Comparison of ENCODE assay signal across 29 mouse cellular contexts in genomic region chr2:168286987-168287386, GRCm38 (mm10). TPM values are rescaled to one million over a fixed set of nuclear protein-coding genes. Genes with fewer than 3 reads are reported as not detected.
DNase-seq lines count a peak whose midpoint lies in the region; ATAC-seq lines count a peak whose summit lies in the region.
"Had no signal": no experiment of that assay in that cellular context is flagged by ENCODE, and none has a peak within 500 bp of the region (broad histone marks: within the 10 kb centered on the region; RNA-seq: fewer than 3 reads in every experiment).

No protein-coding gene starts in this region.

- DNase-seq in limb, embryonic 10.5 days (ENCODE audit: low spot score) = no peak
- DNase-seq in frontal cortex, adult 2 months (ENCODE audit: extremely low spot score in 1 of 2, low spot score in 1 of 2) = no peak
- no peak for DNase-seq in kidney, postnatal 25 days
- DNase-seq: adrenal gland, adult 2 months; adrenal gland, postnatal 14 days; B cell, adult 2 months; cerebellum, adult 11 months; cerebellum, adult 2 months; cerebellum, adult 9-11 months; cerebellum, postnatal 25 days; embryo, embryonic 11 days; forebrain, postnatal 0 days; gastrocnemius, postnatal 25 days; heart, adult 2 months; heart, postnatal 14 days; heart, postnatal 4 days had no signal

- H3K4me2 ChIP-seq in limb, embryonic 12.5 days = no peak overlapping the region
- H3K4me2 ChIP-seq in intestine, embryonic 16.5 days (ENCODE audit: low read depth, low read length) = no peak overlapping the region
- H3K4me2 ChIP-seq: forebrain, embryonic 13.5 days; heart, embryonic 13.5 days; hindbrain, embryonic 14.5 days had no signal

- H3K36me3 ChIP-seq in limb, embryonic 12.5 days = no peaks in the 10 kb centered on the region
- H3K36me3 ChIP-seq in limb, embryonic 10.5 days = no peaks in the 10 kb centered on the region
- H3K36me3 ChIP-seq in intestine, embryonic 16.5 days (ENCODE audit: control insufficient read depth, insufficient read depth, low read length) = no peaks in the 10 kb centered on the region
- H3K36me3 ChIP-seq: forebrain, embryonic 10.5 days; G1E; heart, embryonic 10.5 days; heart, embryonic 13.5 days had no signal

- 0 out of 2 replicates have a peak overlapping the region, but pooled peaks have one; percentile 18 for H3K9ac ChIP-seq in limb, embryonic 12.5 days (replicated peaks)
- H3K9ac ChIP-seq in intestine, embryonic 16.5 days (ENCODE audit: low read depth, low read length) = no peak overlapping the region
- H3K9ac ChIP-seq: forebrain, embryonic 13.5 days; forebrain, postnatal 0 days; heart, embryonic 13.5 days; hindbrain, embryonic 14.5 days had no signal

- peaks cover 36% of the 10 kb centered on the region for H3K27me3 ChIP-seq in limb, embryonic 12.5 days
- H3K27me3 ChIP-seq in limb, embryonic 10.5 days (ENCODE audit: low read depth, poor library complexity, severe bottlenecking) = peaks cover 47% of the 10 kb centered on the region
- H3K27me3 ChIP-seq in intestine, embryonic 16.5 days (replicated peaks; ENCODE audit: control insufficient read depth, insufficient read depth, low read length) = peaks cover 5% of the 10 kb centered on the region; the same call in 1 of the 2 replicates

- no peak overlapping the region for H3K4me3 ChIP-seq in limb, embryonic 12.5 days (replicated peaks)
- no peak overlapping the region for H3K4me3 ChIP-seq in limb, embryonic 10.5 days
- no peak overlapping the region for H3K4me3 ChIP-seq in intestine, embryonic 16.5 days (ENCODE audit: low read length)
- H3K4me3 ChIP-seq: forebrain, embryonic 10.5 days; forebrain, embryonic 13.5 days; heart, adult 2 months; heart, embryonic 10.5 days; heart, embryonic 13.5 days had no signal

- ATAC-seq in limb, embryonic 12.5 days (ENCODE audit: insufficient number of reproducible peaks, insufficient read depth, low FRiP score, low TSS enrichment, low read depth) = no peak
- 0 out of 2 replicates have a peak, but pooled peaks have one; percentile 40 for ATAC-seq in common myeloid progenitor, adult 5-6 weeks (replicated peaks; ENCODE audit: low read depth, poor library complexity, severe bottlenecking)
- ATAC-seq in intestine, embryonic 16.5 days = peak; percentile 59
- ATAC-seq: forebrain, embryonic 13.5 days; forebrain, postnatal 0 days; hindbrain, postnatal 0 days; inflammation-experienced regulatory T-cells, adult 6 months; Patski had no signal

- H3K4me1 ChIP-seq in limb, embryonic 12.5 days (replicated peaks) = peaks cover 15% of the 10 kb centered on the region
- H3K4me1 ChIP-seq in limb, embryonic 10.5 days = peaks cover 30% of the 10 kb centered on the region
- H3K4me1 ChIP-seq in intestine, embryonic 16.5 days (ENCODE audit: control insufficient read depth, insufficient read depth, low read length) = peaks cover 12% of the 10 kb centered on the region

- WGBS in limb, embryonic 12.5 days = 14% methylated on average over 3 of the region's 3 CpGs
- 26% methylated on average over 3 of the region's 3 CpGs for WGBS in limb, embryonic 10.5 days
- 15% methylated on average over 3 of the region's 3 CpGs for WGBS in intestine, embryonic 16.5 days

- H3K9me3 ChIP-seq in limb, embryonic 12.5 days = 0 out of 2 replicates have a peak, but pooled peaks cover 15% of the 10 kb centered on the region
- H3K9me3 ChIP-seq in limb, embryonic 10.5 days (replicated peaks) = no peaks in the 10 kb centered on the region
- peaks cover 5% of the 10 kb centered on the region; the same call in 1 of the 2 replicates for H3K9me3 ChIP-seq in intestine, embryonic 16.5 days (ENCODE audit: control insufficient read depth, low read length)

- no peak overlapping the region for H3K27ac ChIP-seq in limb, embryonic 12.5 days
- H3K27ac ChIP-seq in limb, embryonic 10.5 days = no peak overlapping the region; the same call in 1 of the 2 replicates
- no peak overlapping the region for H3K27ac ChIP-seq in intestine, embryonic 16.5 days (ENCODE audit: low read length)
- H3K27ac ChIP-seq: forebrain, embryonic 10.5 days; forebrain, embryonic 13.5 days; heart, adult 2 months; heart, embryonic 10.5 days; heart, embryonic 13.5 days; hindbrain, embryonic 14.5 days; hindbrain, postnatal 0 days had no signal

RNA-seq across cellular contexts. Expression of gene Kcng1, which starts 5.5 kb away (rescaled TPM):
- polyA plus RNA-seq in limb, embryonic 12.5 days (2016; fragmentation: Nextera tagmentation; extraction: Ambion mirVana) = 0.85 and 1.6 TPM in 2 replicates
- 1.4 and 2.3 TPM in 2 replicates for polyA plus RNA-seq in limb, embryonic 10.5 days (2016; fragmentation: Nextera tagmentation; extraction: Ambion mirVana)
- total RNA-seq in common myeloid progenitor, adult 5-6 weeks (2017) = 5.1 and 5.7 TPM in 2 replicates
- 6.1 and 6.4 TPM in 2 replicates for polyA plus RNA-seq in intestine, embryonic 16.5 days (2015; fragmentation: Nextera tagmentation; extraction: Ambion mirVana)
- 11.2 and 12.4 TPM in 2 replicates for polyA plus RNA-seq in frontal cortex, adult 2 months (2012; rRNA removed)
- total RNA-seq: adrenal gland, adult 2 months; adrenal gland, postnatal 14 days; CH12.LX; heart, adult 2 months had no signal
- polyA plus RNA-seq: G1E; inflammation-experienced regulatory T-cells, adult 6 months; Patski had no signal

RNA-seq across cellular contexts. Expression of gene Mocs3, which starts 56.6 kb away (rescaled TPM):
- polyA plus RNA-seq in limb, embryonic 12.5 days (2016; fragmentation: Nextera tagmentation; extraction: Ambion mirVana) = 9.2 and 10.8 TPM in 2 replicates
- 6.3 and 7.4 TPM in 2 replicates for polyA plus RNA-seq in limb, embryonic 10.5 days (2016; fragmentation: Nextera tagmentation; extraction: Ambion mirVana)
- total RNA-seq in common myeloid progenitor, adult 5-6 weeks (2017) = 2.2 and 3.3 TPM in 2 replicates
- polyA plus RNA-seq in intestine, embryonic 16.5 days (2015; fragmentation: Nextera tagmentation; extraction: Ambion mirVana) = 3.4 and 5.9 TPM in 2 replicates
- polyA plus RNA-seq in frontal cortex, adult 2 months (2012; rRNA removed) = 11.8 and 13.0 TPM in 2 replicates

RNA-seq across cellular contexts. Expression of gene Dpm1, which starts 56.6 kb away (rescaled TPM):
- polyA plus RNA-seq in limb, embryonic 12.5 days (2016; fragmentation: Nextera tagmentation; extraction: Ambion mirVana) = 72.4 and 73.8 TPM in 2 replicates
- 58.3 and 60.7 TPM in 2 replicates for polyA plus RNA-seq in limb, embryonic 10.5 days (2016; fragmentation: Nextera tagmentation; extraction: Ambion mirVana)
- total RNA-seq in common myeloid progenitor, adult 5-6 weeks (2017) = 38.1 and 38.8 TPM in 2 replicates
- polyA plus RNA-seq in intestine, embryonic 16.5 days (2015; fragmentation: Nextera tagmentation; extraction: Ambion mirVana) = 84.8 and 99.3 TPM in 2 replicates
- 21.8 and 24.6 TPM in 2 replicates for polyA plus RNA-seq in frontal cortex, adult 2 months (2012; rRNA removed)

RNA-seq across cellular contexts. Expression of gene Gm20716, which starts 56.8 kb away (rescaled TPM):
- 23.2 and 29.6 TPM in 2 replicates for polyA plus RNA-seq in limb, embryonic 12.5 days (2016; fragmentation: Nextera tagmentation; extraction: Ambion mirVana)
- 18.4 and 22.2 TPM in 2 replicates for polyA plus RNA-seq in limb, embryonic 10.5 days (2016; fragmentation: Nextera tagmentation; extraction: Ambion mirVana)
- total RNA-seq in common myeloid progenitor, adult 5-6 weeks (2017) = 68.1 and 68.7 TPM in 2 replicates
- polyA plus RNA-seq in intestine, embryonic 16.5 days (2015; fragmentation: Nextera tagmentation; extraction: Ambion mirVana) = 8.5 and 10.2 TPM in 2 replicates
- 39.3 and 41.5 TPM in 2 replicates for polyA plus RNA-seq in frontal cortex, adult 2 months (2012; rRNA removed)
- polyA plus RNA-seq: adrenal gland, adult 2 months had no signal
